Comparison of ENCODE assay signal across 29 mouse cellular contexts in the genomic region with DNA sequence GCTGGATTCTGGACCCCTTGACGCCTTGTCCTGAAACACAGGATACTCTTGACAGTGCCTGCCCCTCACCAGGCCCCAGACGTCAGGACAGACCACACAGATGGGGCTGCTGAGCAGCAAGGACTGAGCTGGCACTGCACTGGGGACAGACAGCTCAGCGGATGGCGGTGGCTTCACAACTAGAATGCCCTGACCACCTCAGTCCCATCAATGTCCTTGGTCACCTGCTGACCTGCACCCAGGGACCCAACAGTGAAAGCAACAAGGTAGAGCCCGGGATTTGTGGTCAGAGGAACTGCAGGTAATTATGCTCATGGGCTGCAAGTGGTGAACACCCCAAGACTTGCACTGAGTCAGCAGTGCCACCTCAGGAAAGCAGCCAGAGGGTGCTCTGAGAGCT.
"Had no signal": no experiment of that assay in that cellular context is flagged by ENCODE, and none has a peak within 500 bp of the region (broad histone marks: within the 10 kb centered on the region; RNA-seq: fewer than 3 reads in every experiment).

No protein-coding gene starts in this region.

- H3K4me2 ChIP-seq: heart, embryonic 13.5 days; heart, embryonic 15.5 days; hindbrain, embryonic 12.5 days; hindbrain, embryonic 14.5 days; intestine, embryonic 15.5 days; kidney, embryonic 15.5 days; limb, embryonic 13.5 days; liver, embryonic 11.5 days; liver, embryonic 13.5 days; liver, embryonic 15.5 days had no signal

- DNase-seq: gastrocnemius, adult 2 months; gastrocnemius, postnatal 10 days; gastrocnemius, postnatal 25 days; heart, adult 2 months; heart, postnatal 14 days; heart, postnatal 4 days; kidney, adult 2 months; kidney, adult 9 months; kidney, postnatal 25 days; kidney, postnatal 4 days; liver; liver, embryonic 13.5 days had no signal

- H3K27me3 ChIP-seq: heart, embryonic 13.5 days; heart, embryonic 15.5 days; hindbrain, embryonic 12.5 days; intestine, embryonic 15.5 days; kidney, embryonic 15.5 days; limb, embryonic 13.5 days; liver, embryonic 13.5 days; liver, embryonic 15.5 days had no signal

- H3K4me1 ChIP-seq: hindbrain, embryonic 12.5 days; limb, embryonic 13.5 days had no signal

- H3K9ac ChIP-seq: heart, embryonic 13.5 days; heart, embryonic 15.5 days; hindbrain, embryonic 12.5 days; hindbrain, embryonic 14.5 days; intestine, embryonic 15.5 days; kidney, embryonic 15.5 days; limb, embryonic 13.5 days; liver, embryonic 13.5 days; liver, embryonic 15.5 days had no signal

- H3K9me3 ChIP-seq: heart, embryonic 10.5 days; heart, embryonic 13.5 days; heart, embryonic 15.5 days; hindbrain, embryonic 10.5 days; hindbrain, embryonic 12.5 days; intestine, embryonic 15.5 days; kidney, embryonic 15.5 days; limb, embryonic 13.5 days; liver, embryonic 13.5 days; liver, embryonic 15.5 days had no signal

- H3K27ac ChIP-seq: gastrocnemius, adult 2 months; heart, adult 2 months; heart, embryonic 10.5 days; heart, embryonic 13.5 days; heart, embryonic 15.5 days; hindbrain, embryonic 10.5 days; hindbrain, embryonic 12.5 days; hindbrain, embryonic 14.5 days; intestine, embryonic 15.5 days; kidney, embryonic 15.5 days; kidney, postnatal 0 days; layer of hippocampus, adult 2 months; left cerebral cortex, adult 2 months; limb, embryonic 13.5 days; liver, embryonic 13.5 days; liver, embryonic 15.5 days had no signal

- ATAC-seq: hindbrain, embryonic 16.5 days; inflammation-experienced regulatory T-cells, adult 6 months; intestine, embryonic 15.5 days; intestine, postnatal 0 days had no signal

- H3K4me3 ChIP-seq: gastrocnemius, adult 2 months; heart, adult 2 months; heart, embryonic 10.5 days; heart, embryonic 13.5 days; heart, embryonic 15.5 days; hindbrain, embryonic 10.5 days; hindbrain, embryonic 12.5 days; intestine, embryonic 15.5 days; kidney, embryonic 15.5 days; layer of hippocampus, adult 2 months; left cerebral cortex, adult 2 months; limb, embryonic 13.5 days; liver, embryonic 13.5 days; liver, embryonic 15.5 days had no signal
